Mouse (Mus musculus) hindbrain, embryonic 10.5 days (tissue): ENCODE data around the gene 9930104L06Rik. TPM values are rescaled to one million over a fixed set of nuclear protein-coding genes. Genes with fewer than 3 reads are reported as not detected.

Source experiments
- DNase-seq: peaks from one replicate; pipeline ENCODE4 v3.0.0-alpha.2; 2017; ENCODE audit warnings: low spot score
- H3K27ac ChIP-seq: fragments of 300-500 bp; sonication (generic); 2 replicates; pipeline ENCODE4 v1.5.1; 2016; ENCODE audit warnings: mild to moderate bottlenecking, moderate library complexity
- H3K27me3 ChIP-seq: fragments of 300-500 bp; sonication (generic); 2 replicates; pipeline ENCODE4 v1.6.1; 2016; ENCODE audit warnings: mild to moderate bottlenecking; ENCODE audit not compliant: poor library complexity, insufficient read depth, severe bottlenecking
- H3K36me3 ChIP-seq: fragments of 300-500 bp; sonication (generic); 2 replicates; pipeline ENCODE4 v1.6.1; 2016; ENCODE audit warnings: mild to moderate bottlenecking, moderate library complexity
- H3K4me1 ChIP-seq: fragments of 300-500 bp; sonication (generic); replicated peaks from 2 replicates; pipeline ENCODE4 v1.6.1; 2016; ENCODE audit warnings: mild to moderate bottlenecking
- H3K4me3 ChIP-seq: fragments of 300-500 bp; sonication (generic); 2 replicates; pipeline ENCODE4 v1.5.1; 2016; ENCODE audit warnings: mild to moderate bottlenecking, moderate library complexity
- H3K9me3 ChIP-seq: fragments of 300-500 bp; sonication (generic); 2 replicates; pipeline ENCODE4 v1.6.1; 2016; ENCODE audit warnings: mild to moderate bottlenecking, moderate library complexity
- WGBS: fragments of 180-500 bp; shearing (Covaris S2); methylation state at CpG from one replicate; pipeline ENCODE4 v1.1.7; 2016; 5-methylcytosine and 5-hydroxymethylcytosine counted together
- polyA plus RNA-seq: library from polyadenylated mRNA; unstranded; fragments of >200 nt; fragmentation: Nextera tagmentation; extraction: Ambion mirVana; gene quantifications from 2 replicates; pipeline ENCODE4 v1.2.1, GENCODE M21; 2016

Gene 9930104L06Rik
- polyA plus RNA-seq, 1 experiment from 2014 or later = 13.3 TPM

DNA sequence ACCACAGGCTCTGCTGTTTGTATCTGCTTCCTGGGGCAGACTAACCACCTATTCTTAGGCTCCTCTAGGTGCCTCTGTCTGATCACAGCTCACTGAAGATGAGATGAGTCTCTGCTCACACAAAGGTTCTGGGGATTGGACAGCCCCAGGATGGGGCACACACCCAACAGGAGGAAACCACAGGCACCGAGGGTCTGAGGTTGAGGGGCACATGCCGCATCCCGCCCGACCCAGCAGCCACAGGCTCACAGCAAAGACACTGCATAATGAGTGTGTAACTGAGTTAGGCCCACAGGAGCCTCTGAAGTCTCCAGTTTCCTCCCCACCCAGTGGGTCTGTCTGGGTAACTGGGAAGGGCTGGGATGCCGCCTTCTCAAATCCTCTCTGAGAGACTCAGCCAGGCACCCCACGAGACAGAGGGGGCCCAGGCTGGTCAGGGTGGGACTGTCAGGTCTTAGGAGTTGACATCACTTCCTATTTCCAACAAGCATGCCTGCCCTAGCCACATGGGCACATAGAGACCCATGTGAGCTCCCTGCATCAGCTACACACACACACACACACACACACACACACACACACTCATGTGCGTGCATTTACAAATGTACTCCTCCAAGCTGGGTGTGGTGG is 32.5 kb downstream of the 9930104L06Rik start:
- peaks cover 77% of the 10 kb centered on the region for H3K4me1 ChIP-seq
- H3K36me3 ChIP-seq = no peaks in the 10 kb centered on the region
- DNase-seq = no peak
- no peak overlapping the region for H3K4me3 ChIP-seq
- H3K27ac ChIP-seq = peak overlapping the region; percentile 75
- H3K9me3 ChIP-seq = no peaks in the 10 kb centered on the region
- H3K27me3 ChIP-seq = 0 out of 2 replicates have a peak, but pooled peaks cover 3% of the 10 kb centered on the region
- WGBS = 74% methylated on average over 7 of the region's 7 CpGs

DNA sequence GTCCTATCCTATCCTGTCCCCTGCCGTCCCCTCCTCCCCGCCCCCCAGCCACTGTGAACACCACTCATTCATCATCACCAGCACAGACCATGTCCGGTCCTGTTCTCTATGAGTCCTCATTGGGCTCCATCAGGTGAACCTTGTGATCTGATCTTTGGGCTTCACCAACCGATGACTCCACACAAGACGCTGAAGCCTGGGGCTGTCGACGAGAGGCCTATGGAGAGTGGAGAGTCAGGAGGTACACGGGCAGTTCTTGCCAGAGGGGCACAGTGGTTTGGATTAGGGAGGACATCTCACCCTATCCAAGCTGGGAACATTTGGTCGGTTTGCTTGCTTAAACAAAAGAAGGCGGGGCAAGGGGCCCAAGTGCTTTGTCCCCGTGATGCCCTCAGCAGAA is 33.3 kb downstream of the 9930104L06Rik start:
- Histone ChIP-seq H3K36me3 (no peaks in the 10 kb centered on the region), H3K4me1 (peaks cover 71% of the 10 kb centered on the region), H3K9me3 (no peaks in the 10 kb centered on the region), H3K27me3 (0 out of 2 replicates have a peak, but pooled peaks cover 3% of the 10 kb centered on the region), H3K27ac (peak overlapping the region; percentile 70), H3K4me3 (no peak overlapping the region)
- DNase-seq = no peak
- WGBS = 75% methylated on average over 11 of the region's 11 CpGs

DNA sequence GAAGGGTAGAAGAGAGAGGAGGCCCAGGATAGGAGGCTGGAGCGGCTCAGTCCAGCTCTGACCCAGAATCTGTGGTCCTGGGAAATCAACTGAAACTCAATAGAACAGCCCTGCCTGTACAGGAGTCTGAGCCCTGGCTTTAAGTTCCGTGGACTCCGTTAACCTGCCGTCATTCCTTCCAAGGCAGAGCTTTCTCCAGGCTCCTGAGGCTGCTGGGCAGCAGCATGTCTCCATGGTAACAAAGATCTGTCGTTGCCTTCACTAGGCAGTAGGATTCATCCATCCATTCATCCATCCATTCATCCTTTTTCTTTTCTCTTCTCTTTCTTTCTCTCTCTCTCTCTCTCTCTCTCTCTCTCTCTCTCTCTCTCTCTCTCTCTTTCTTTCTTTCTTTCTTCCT is 33.8 kb downstream of the 9930104L06Rik start:
- no peak for DNase-seq
- Histone ChIP-seq H3K9me3 (no peaks in the 10 kb centered on the region), H3K27ac (peak overlapping the region; percentile 70), H3K4me3 (no peak overlapping the region), H3K4me1 (peaks cover 71% of the 10 kb centered on the region), H3K27me3 (peaks cover 3% of the 10 kb centered on the region; the same call in 1 of the 2 replicates), H3K36me3 (no peaks in the 10 kb centered on the region)
- WGBS = 46% methylated on average over 5 of the region's 5 CpGs

DNA sequence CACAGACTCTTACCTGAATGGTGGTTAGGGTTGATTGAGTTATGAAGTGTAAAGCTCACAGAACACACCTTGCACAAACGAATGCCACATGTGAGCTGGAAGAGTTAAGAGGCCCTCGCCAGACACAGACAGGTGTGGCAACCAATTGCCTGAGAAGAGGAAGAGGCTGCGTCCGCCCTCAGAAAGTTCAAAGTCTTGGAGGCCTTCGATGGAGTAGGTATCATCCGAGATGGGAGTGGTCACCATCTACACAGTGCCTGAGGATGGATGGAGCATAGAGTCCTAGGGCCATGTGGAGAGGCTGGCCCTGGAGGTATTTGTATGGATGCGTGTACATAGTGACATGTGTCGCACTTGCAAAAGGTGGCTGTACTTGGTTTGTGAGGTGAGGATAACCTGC is 34.2 kb downstream of the 9930104L06Rik start:
- H3K27me3 ChIP-seq = peaks cover 3% of the 10 kb centered on the region; the same call in 1 of the 2 replicates
- 89% methylated on average over 8 of the region's 8 CpGs for WGBS
- H3K4me1 ChIP-seq = peaks cover 69% of the 10 kb centered on the region
- no peak for DNase-seq
- no peaks in the 10 kb centered on the region for H3K36me3 ChIP-seq
- H3K9me3 ChIP-seq = no peaks in the 10 kb centered on the region
- H3K27ac ChIP-seq = peak overlapping the region; percentile 57; the same call in 1 of the 2 replicates
- no peak overlapping the region for H3K4me3 ChIP-seq

DNA sequence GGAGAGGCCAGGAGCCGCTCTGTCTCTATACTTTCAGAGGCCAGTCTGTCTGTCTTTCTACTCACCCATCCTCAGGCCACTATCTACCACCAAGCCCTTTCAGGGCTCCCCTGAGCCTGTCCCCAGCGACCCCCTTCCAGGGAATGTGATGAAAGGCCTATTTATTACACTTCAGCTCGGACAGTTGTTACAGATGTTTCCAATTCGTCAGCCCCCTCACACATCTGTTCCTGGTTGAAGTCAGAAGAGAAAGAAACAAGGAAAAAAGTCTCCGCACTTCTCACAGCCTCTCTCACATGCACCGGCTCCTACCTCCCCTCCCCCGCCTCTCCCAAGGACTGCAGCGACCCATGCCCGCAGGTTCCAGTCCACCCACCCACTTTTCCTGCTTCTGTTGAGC is 35.5 kb downstream of the 9930104L06Rik start:
- Histone ChIP-seq H3K4me3 (no peak overlapping the region), H3K27ac (0 out of 2 replicates have a peak overlapping the region, but pooled peaks have one; percentile 3), H3K4me1 (peaks cover 66% of the 10 kb centered on the region), H3K36me3 (no peaks in the 10 kb centered on the region), H3K27me3 (peaks cover 3% of the 10 kb centered on the region; the same call in 1 of the 2 replicates), H3K9me3 (no peaks in the 10 kb centered on the region)
- DNase-seq = no peak
- WGBS = 51% methylated on average over 9 of the region's 9 CpGs

DNA sequence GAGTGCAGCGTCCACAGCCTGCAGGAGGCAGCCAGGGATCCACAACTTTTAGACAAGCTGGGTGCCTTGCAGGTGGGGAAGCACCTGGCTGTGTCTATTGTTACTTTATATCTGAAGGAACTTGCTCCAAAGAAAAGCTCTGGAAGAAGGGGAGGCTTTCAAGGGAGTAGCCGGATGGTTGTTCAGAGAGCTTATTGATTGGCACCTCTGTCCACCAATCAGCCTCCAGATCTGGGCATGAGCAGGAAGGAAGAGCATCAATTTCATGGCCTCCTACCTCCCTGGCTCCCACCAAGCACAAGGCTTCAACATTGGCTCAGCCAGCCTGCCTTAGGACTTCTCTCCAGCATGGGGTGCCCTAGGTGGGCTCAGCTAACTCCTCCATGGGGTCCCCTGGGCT is 36.4 kb downstream of the 9930104L06Rik start:
- 80% methylated on average over 2 of the region's 2 CpGs for WGBS
- Histone ChIP-seq H3K9me3 (no peaks in the 10 kb centered on the region), H3K36me3 (no peaks in the 10 kb centered on the region), H3K4me3 (no peak overlapping the region), H3K27me3 (peaks cover 6% of the 10 kb centered on the region), H3K4me1 (peaks cover 64% of the 10 kb centered on the region), H3K27ac (no peak overlapping the region)
- DNase-seq = no peak

DNA sequence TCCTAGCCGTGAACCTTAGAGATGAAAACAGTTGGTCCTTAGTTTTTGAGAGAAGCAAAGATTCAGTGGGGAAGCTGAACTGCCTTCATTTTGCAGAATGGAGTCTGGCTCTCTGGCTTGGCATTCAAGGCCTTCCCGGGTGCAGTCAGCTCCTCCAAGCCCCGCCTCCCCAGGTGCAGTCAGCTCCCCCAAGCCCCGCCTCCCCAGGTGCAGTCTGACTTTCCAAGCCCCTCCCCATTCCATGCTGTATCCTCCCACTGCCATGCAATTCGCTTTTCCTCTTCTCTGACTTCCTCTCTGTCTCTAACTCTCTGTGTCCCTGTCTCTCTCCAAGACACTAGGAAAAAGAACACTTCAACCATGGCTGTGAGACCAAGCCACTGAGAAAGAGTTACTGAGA is 41.4 kb downstream of the 9930104L06Rik start:
- H3K36me3 ChIP-seq = no peaks in the 10 kb centered on the region
- no peak for DNase-seq
- WGBS = 38% methylated on average over 5 of the region's 5 CpGs
- peaks cover 33% of the 10 kb centered on the region for H3K4me1 ChIP-seq
- H3K27me3 ChIP-seq = peaks cover 30% of the 10 kb centered on the region
- H3K27ac ChIP-seq = no peak overlapping the region
- no peaks in the 10 kb centered on the region for H3K9me3 ChIP-seq
- no peak overlapping the region for H3K4me3 ChIP-seq

DNA sequence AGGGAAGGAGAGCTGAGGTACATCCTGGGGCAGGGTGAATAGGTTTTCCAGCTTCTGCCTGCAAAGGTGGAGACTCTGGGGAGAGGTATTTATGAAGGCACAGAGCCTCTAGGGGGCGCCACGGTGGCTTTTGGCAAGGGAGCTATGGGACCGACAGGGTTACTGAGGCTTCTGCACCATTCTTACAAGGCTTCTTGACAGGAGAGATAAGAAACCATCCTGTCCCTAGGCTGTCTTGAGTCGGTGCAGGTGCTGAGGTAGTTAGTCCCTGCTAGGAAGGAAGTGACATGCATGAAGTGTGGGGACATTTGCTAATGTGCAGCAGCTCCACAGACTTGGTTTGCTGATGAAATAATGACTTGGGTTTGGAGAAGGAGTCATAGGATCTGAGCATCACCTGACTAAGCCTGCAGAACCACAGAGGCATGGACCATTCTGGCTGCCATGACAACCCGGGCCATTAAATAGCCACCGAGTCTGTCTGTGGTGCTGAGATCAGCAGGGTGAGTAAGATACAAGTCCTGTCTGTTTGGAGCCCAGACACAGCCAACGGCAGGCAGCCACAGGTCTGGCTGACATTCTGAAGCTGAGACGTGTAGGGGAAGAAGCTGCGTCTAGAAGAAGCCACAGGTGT is 47.2 kb downstream of the 9930104L06Rik start:
- H3K27ac ChIP-seq = no peak overlapping the region
- no peaks in the 10 kb centered on the region for H3K9me3 ChIP-seq
- no peak overlapping the region for H3K4me3 ChIP-seq
- peaks cover 54% of the 10 kb centered on the region for H3K4me1 ChIP-seq
- H3K36me3 ChIP-seq = no peaks in the 10 kb centered on the region
- no peak for DNase-seq
- H3K27me3 ChIP-seq = peaks cover 85% of the 10 kb centered on the region
- WGBS = 21% methylated on average over 9 of the region's 9 CpGs

DNA sequence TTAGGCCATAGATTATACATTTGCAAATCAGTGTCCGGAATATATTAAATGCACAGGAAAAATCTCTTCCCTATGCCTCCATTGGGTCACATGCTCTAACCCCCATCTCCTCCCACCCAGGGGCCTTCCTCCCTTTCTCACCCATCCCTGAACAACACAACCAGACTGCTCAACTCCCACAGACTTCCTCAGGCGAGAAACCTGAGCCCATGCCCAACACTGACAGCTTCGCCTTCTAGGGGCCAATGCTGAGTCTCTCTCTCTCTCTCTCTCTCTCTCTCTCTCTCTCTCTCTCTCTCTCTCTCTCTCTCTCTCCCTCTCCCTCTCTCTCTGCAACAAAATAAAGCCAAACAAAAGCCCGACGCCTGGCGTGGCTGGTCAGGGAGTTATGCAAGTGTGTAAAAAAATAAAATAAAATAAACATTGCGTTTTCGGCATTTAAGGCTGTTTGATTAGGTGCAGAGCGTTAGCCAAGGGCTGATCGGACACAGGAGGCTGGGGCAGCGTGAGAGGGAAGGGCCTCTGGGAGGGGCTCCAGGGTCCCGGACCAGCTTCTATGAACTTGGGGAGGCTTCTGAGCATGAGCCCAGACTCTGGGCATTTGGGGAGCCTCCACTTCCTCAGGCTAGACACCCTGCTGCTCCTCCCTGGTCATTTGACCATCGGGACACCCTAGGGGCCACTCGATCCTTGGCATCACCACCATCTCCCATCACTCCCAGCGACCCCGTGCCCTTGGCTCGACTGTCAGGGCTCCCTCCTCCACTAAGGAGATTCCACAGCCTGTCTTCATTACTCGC is 48.2 kb downstream of the 9930104L06Rik start:
- Histone ChIP-seq H3K27me3 (peaks cover 90% of the 10 kb centered on the region), H3K9me3 (no peaks in the 10 kb centered on the region), H3K36me3 (no peaks in the 10 kb centered on the region), H3K27ac (0 out of 2 replicates have a peak overlapping the region, but pooled peaks have one; percentile 2), H3K4me3 (peak overlapping the region; percentile 56), H3K4me1 (peaks cover 59% of the 10 kb centered on the region)
- DNase-seq = no peak
- WGBS = 8% methylated on average over 18 of the region's 18 CpGs

DNA sequence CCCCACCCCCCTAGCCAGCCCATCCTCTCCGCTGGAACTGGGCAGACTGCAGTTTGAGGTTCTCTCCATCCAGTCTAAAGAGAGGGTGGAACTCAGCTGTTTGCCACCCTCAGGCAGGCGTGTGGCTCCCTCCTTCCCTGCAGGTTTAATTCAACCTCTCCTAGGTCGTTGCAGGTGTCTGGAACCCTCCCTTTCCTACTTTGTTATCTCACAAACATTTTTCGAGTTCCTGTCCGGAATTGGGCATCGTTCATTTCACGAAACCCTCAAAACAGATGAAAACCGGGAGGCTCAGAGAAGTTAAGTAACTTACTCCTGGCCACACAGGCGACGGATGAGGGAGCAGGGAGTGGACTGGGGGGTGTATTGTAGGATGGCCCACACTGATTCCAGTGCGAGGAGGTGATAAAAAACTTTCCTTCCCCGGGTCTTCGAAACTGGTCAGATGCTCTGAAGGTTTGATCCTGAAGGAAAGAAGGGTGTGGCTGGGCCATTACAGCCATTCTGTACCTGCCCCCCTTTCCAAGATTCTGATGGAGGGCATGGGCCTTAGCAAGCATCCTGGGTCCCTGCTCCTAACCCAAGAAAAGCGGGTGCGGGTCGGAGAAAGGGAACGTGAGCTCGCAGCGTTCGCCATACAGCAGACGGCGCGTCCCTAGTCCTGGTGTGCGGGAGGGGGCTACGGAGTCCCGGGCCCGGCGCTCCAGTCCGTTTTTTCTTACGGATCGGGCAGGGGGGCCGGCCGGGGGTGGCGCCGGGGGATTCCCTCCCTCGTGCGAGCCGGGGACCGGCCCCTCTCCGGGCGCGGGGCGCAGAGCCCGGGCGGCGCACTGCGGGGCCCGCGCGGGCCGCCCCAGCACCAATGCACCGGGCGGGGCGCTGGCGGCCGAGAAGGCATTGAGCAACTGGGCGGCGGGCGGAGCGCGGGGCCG is 49.1 kb downstream of the 9930104L06Rik start, which contains the start of gene Rspo1:
Rspo1 (plus strand) TSS at position 760 of the 932 bp plus-strand sequence.
- Histone ChIP-seq H3K4me1 (peaks cover 64% of the 10 kb centered on the region), H3K27me3 (peaks cover 99% of the 10 kb centered on the region), H3K27ac (peak within 1 kb of the TSS; percentile 79), H3K36me3 (no peaks in the 10 kb centered on the region), H3K4me3 (peak within 1 kb of the TSS; percentile 56), H3K9me3 (no peaks in the 10 kb centered on the region)
- no peak for DNase-seq
- WGBS = under 1% methylated on average over 60 of the region's 62 CpGs

DNA sequence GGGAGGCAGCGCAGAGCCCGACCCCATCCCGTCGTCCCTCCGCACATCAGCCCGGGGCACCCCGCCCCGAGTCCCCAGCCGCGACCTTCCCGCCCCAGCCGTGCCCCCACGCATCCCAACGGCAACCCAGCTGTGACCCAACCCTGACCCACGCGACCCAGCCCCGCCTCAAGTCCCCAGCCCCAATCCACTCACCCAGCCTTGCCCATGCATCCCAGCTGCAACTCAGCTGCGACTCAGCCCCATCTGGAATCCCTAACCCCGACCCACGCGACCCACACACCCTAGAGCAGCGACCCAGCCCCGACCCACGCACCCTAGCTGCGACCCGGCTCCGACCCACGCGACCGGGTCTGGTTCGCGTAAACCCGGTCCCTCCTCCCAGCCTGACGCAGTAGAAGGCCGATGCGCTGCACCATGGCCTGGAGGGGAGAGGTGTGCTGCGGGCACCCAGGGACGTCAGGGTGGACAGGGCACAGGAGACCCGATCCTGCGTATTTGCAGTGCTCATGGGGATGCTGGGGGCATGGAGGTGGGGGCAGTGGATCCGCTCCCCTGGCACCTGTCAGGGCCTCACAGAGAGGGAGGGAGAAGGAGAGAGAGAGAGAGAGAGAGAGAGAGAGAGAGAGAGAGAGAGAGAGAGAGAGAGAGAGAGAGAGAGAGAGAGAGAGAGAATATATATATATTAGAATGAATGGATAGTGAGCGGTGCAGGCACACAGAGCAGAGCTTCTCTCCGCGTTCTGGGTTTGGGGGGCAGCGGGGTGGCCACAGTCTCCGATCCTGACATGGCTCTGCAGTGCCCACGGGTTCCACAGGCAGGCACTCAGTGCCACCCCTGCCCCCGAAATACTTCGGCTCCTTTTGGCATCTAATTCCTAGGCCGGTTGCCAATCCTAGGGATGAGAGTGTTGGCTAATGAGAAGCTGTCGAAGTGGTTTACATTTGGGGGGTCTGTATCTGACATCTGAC is 50.2 kb downstream of the 9930104L06Rik start:
- DNase-seq = no peak
- Histone ChIP-seq H3K4me1 (peaks cover 67% of the 10 kb centered on the region), H3K9me3 (no peaks in the 10 kb centered on the region), H3K36me3 (no peaks in the 10 kb centered on the region), H3K27me3 (peaks cover 97% of the 10 kb centered on the region), H3K27ac (peak overlapping the region; percentile 79), H3K4me3 (peak overlapping the region; percentile 56)
- WGBS = 3% methylated on average over 51 of the region's 51 CpGs
